Mouse (Mus musculus) liver, embryonic 13.5 days (tissue): ENCODE measurements around the gene Txn2. TPM values are rescaled to one million over a fixed set of nuclear protein-coding genes. Genes with fewer than 3 reads are reported as not detected.

Source experiments
- ATAC-seq: fragments of 200-750 bp; cut with Nextera tagmentation; 2 replicates; pipeline ENCODE4 v1.8.0; 2017; ENCODE audit warnings: low read depth, mild to moderate bottlenecking, moderate number of reproducible peaks, moderate library complexity
- DNase-seq: peaks from one replicate; pipeline ENCODE4 v3.0.0; 2022
- H3K27ac ChIP-seq: fragments of 300-500 bp; sonication (generic); 2 replicates; pipeline ENCODE4 v1.5.1; 2015; ENCODE audit warnings: moderate library complexity, mild to moderate bottlenecking, inconsistent platforms
- H3K27me3 ChIP-seq: fragments of 300-500 bp; sonication (generic); 2 replicates; pipeline ENCODE4 v1.6.1; 2015; ENCODE audit warnings: mild to moderate bottlenecking, inconsistent platforms
- H3K36me3 ChIP-seq: fragments of 300-500 bp; sonication (generic); 2 replicates; pipeline ENCODE4 v1.6.1; 2015; ENCODE audit warnings: mild to moderate bottlenecking, inconsistent platforms
- H3K4me1 ChIP-seq: fragments of 300-500 bp; sonication (generic); replicated peaks from 2 replicates; pipeline ENCODE4 v1.6.1; 2015; ENCODE audit warnings: inconsistent platforms
- H3K4me2 ChIP-seq: fragments of 300-500 bp; sonication (generic); 2 replicates; pipeline ENCODE4 v1.6.1; 2015; ENCODE audit warnings: inconsistent platforms, mild to moderate bottlenecking, moderate library complexity
- H3K4me3 ChIP-seq: fragments of 300-500 bp; sonication (generic); replicated peaks from 2 replicates; pipeline ENCODE4 v1.5.1; 2015; ENCODE audit warnings: mild to moderate bottlenecking, inconsistent platforms
- H3K9ac ChIP-seq: fragments of 300-500 bp; sonication (generic); 2 replicates; pipeline ENCODE4 v1.6.1; 2015; ENCODE audit warnings: mild to moderate bottlenecking, inconsistent platforms
- H3K9me3 ChIP-seq: fragments of 300-500 bp; sonication (generic); replicated peaks from 2 replicates; pipeline ENCODE4 v1.6.1; 2016; ENCODE audit warnings: inconsistent platforms
- WGBS: fragments of 180-500 bp; shearing (Covaris S2); methylation state at CpG from one replicate; pipeline ENCODE4 v1.1.7; 2015; ENCODE audit not compliant: insufficient replicate concordance; 5-methylcytosine and 5-hydroxymethylcytosine counted together
- polyA plus RNA-seq: library from polyadenylated mRNA; unstranded; fragments of >200 nt; fragmentation: Nextera tagmentation; extraction: Ambion mirVana; gene quantifications from 2 replicates; pipeline ENCODE4 v1.2.1, GENCODE M21; 2015

The Txn2 gene
- polyA plus RNA-seq, 1 experiment from 2014 or later, result 238 TPM

DNA sequence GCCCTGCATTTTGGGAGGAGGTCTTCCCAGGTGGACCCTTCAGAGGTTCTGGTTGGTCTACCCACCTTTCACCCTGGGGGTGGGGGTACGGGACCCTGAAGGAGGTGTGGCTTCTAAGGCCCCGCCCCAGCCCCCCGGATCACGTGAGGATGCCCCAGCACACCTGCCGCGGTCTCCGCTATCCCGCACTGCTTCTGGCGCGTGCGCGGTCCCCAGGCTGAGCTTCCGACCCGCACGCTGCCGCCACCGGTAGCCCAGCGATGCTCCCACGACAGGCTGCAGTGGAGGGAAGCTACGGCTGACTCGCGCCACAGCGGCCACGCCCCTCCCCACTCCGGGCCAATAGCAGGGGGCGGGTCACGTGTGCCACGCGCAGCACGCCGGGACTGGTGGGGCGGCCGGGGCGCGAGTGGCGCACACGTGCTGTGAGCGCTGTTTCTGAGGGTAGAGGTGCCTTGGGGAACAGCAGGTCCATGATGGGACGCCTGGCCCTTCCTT, 27.6 kb upstream of the Txn2 start, which contains the start of gene Foxred2:
Gene Foxred2, minus strand, starts transcription at position 319 of the 498 bp plus-strand sequence.
- Histone ChIP-seq H3K36me3 (peaks cover 36% of the 10 kb centered on the region), H3K4me2 (peak within 1 kb of the TSS; percentile 76), H3K9me3 (no peaks in the 10 kb centered on the region), H3K27ac (no peak within 1 kb of the TSS), H3K4me1 (peaks cover 39% of the 10 kb centered on the region), H3K9ac (peak within 1 kb of the TSS; percentile 53), H3K27me3 (peaks cover 46% of the 10 kb centered on the region), H3K4me3 (peak within 1 kb of the TSS; percentile 55)
- ATAC-seq (peak; percentile 85), DNase-seq (peak; percentile 68)
- WGBS, result under 1% methylated on average over 39 of the region's 39 CpGs

DNA sequence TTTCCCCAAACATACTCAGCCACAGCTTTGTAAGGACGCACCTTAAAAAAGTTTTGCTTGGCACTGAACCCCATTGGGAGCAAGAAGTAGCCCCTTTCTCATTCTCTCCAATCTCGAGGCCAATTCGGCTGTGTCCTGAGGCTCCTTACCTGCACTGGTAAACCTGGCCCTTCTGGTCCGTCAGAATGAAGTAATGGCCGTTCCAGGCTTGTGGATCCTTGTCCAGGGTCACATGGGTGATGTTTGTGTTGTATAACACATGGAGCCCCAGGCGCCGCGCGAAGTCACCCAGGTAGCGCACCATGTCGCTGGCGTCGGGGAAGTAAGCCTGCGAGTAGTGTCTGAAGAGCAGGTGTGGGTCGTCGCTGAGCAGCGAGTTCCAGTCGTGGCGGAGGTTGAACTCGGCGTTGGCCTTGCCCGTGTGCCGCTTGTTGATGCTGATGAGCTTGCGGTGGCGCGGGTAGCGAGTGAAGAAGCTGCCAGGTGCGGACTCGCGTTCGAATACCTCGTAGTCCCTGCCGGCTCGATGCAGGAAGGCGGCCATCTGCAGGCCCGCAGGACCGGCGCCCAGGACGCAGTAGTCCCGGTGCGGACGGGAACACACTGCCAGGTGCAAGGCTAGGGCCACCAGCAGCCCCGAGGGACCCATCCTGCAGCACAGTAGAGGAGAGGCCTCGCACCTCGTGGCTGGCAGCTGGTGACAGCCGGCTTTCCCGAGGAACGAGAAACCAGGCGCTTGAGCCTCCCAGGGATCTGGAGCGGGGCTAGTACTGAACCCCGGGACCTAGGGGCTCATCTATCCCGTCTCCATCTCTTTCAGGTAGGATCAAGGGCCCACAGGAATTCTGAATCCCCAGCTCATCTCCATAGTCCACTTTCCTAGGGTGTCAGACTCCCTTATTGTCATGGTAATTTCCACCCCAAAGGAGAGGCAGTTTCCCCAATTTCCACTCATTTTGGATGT, 26.9 kb upstream of the Txn2 start:
- H3K4me3 ChIP-seq, result peak overlapping the region; percentile 55
- ATAC-seq (0 out of 2 replicates have a peak, but pooled peaks have one; percentile 10), DNase-seq (no peak)
- peak overlapping the region; percentile 76 for H3K4me2 ChIP-seq
- peaks cover 28% of the 10 kb centered on the region for H3K36me3 ChIP-seq
- peaks cover 39% of the 10 kb centered on the region for H3K4me1 ChIP-seq
- no peak overlapping the region for H3K27ac ChIP-seq
- H3K9ac ChIP-seq, result peak overlapping the region; percentile 53
- no peaks in the 10 kb centered on the region for H3K9me3 ChIP-seq
- H3K27me3 ChIP-seq, result peaks cover 46% of the 10 kb centered on the region
- WGBS, result 12% methylated on average over 52 of the region's 52 CpGs

DNA sequence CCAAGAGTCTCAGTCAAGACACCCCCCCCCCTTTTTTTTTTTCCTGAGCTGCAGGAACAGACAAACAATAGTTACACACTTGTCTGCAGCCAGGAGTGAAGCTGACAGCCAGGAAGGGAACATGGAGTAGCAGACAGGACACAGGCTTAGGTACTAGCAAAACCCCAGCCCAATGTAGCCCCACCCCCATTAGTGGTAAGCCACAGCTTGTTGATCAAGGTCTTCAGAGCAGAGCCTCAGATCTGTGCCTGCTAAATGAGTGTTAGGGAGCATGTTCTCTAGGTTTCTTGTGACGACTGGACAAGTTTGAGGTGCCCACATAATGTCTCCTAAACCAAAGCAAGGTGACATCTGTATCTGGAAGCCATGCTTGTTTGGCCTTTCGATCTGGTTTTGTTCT, 25.6 kb upstream of the Txn2 start:
- WGBS, result 76% methylated on average over 2 of the region's 2 CpGs
- ATAC-seq, result no peak

DNA sequence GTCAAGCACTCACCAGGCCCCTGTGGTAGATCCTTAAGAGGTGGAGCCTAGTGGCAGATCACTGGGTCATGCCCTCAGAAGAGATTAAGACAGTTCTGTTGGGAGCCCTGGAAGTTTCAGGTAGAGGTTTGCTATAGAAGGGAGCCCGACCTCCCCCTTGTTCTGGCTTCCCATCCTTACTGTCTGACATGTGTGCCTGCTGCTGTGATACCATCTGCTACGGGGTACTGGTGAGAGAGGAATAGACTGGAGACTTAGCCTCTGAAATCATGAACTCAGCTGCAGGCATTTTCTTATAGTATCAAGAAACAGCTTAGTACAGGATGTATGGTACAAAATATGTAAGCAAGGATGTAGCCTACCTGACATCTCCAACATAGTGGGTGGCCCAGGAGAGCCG, 24.1 kb upstream of the Txn2 start:
- H3K9ac ChIP-seq, result no peak overlapping the region
- no peak overlapping the region for H3K4me3 ChIP-seq
- DNase-seq, result no peak
- peaks cover 26% of the 10 kb centered on the region for H3K4me1 ChIP-seq
- H3K4me2 ChIP-seq, result no peak overlapping the region
- WGBS, result 79% methylated on average over 3 of the region's 3 CpGs
- ATAC-seq, result no peak
- H3K27ac ChIP-seq, result no peak overlapping the region
- H3K27me3 ChIP-seq, result peaks cover 49% of the 10 kb centered on the region
- H3K9me3 ChIP-seq, result no peaks in the 10 kb centered on the region
- peaks cover under 1% of the 10 kb centered on the region; the same call in 1 of the 2 replicates for H3K36me3 ChIP-seq

More for the DNA sequence above, 25.6 kb upstream of the Txn2 start:
- no peaks in the 10 kb centered on the region for H3K9me3 ChIP-seq
- peaks cover 15% of the 10 kb centered on the region for H3K36me3 ChIP-seq
- no peak overlapping the region for H3K27ac ChIP-seq
- H3K4me2 ChIP-seq, result no peak overlapping the region
- H3K27me3 ChIP-seq, result peaks cover 46% of the 10 kb centered on the region
- H3K9ac ChIP-seq, result no peak overlapping the region
- DNase-seq, result no peak
- H3K4me1 ChIP-seq, result peaks cover 39% of the 10 kb centered on the region
- H3K4me3 ChIP-seq, result no peak overlapping the region

DNA sequence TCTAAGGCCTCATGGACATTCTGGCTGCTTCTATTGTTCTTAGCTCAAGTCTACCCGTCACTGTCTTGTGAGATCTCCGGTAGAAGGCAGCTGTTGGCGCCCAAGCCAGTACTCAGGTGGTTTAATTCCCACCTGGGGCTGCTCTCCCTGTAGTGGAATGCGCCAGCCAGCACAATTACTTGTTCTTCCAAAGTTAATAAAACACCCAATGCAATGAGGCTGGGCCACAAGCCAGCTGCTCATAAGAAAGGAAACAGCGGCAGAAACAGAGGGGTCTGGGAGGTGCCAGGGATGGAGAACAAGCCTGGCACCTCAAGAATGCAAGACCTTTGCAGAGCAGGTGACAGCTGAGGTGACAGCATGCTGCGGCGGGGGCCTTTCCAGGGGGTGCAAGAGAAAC, 20.3 kb upstream of the Txn2 start:
- Histone ChIP-seq H3K4me3 (no peak overlapping the region), H3K36me3 (no peaks in the 10 kb centered on the region; the same call in 1 of the 2 replicates), H3K4me2 (no peak overlapping the region), H3K9me3 (no peaks in the 10 kb centered on the region), H3K9ac (no peak overlapping the region), H3K27ac (no peak overlapping the region), H3K4me1 (no peaks in the 10 kb centered on the region; the same call in 1 of the 2 replicates), H3K27me3 (peaks cover 18% of the 10 kb centered on the region)
- no peak for ATAC-seq
- DNase-seq, result no peak
- WGBS, result 72% methylated on average over 7 of the region's 7 CpGs

DNA sequence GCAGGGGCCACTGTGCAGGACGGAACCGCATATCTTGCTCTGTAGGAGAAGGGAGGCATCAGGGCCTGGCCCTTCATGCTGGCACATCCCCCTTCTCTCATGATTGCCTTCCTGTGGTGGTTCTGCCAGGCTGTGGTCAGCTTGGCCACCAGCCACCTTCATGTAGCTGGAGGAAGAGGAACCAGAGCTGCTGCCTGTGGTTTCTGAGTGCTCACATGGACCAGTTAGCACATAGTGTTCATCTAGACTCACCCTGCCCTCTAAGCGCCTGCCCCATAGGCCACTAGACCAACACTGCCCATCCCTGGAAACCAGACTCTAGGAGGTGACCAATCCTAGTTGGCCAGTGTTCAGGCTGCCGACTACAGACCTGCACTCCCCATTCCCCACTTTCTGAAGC, 16.9 kb upstream of the Txn2 start:
- no peak for ATAC-seq
- WGBS, result 46% methylated on average over 4 of the region's 4 CpGs
- no peak for DNase-seq

DNA sequence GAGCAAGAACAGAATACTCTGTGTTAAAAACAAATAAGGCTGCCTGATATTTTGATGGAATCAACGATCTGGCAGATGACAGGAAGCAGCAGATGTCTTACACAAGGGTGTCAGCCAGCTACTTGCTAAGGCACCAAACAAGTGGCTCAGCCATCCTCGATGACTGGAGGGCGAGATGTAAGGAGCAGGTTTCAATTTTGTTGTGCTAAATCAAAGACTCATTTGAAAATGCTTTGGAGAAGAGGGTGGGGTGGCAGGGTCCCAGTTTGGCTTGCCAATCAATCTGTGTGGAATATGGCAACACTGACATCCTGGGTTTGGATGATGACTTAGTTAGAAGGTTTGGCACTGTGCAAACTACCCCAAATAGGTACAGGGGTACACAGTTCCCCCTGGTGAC, 12.8 kb upstream of the Txn2 start:
- H3K4me1 ChIP-seq, result no peaks in the 10 kb centered on the region; the same call in 1 of the 2 replicates

More for the DNA sequence above, 16.9 kb upstream of the Txn2 start:
- no peak overlapping the region for H3K4me2 ChIP-seq
- no peak overlapping the region for H3K4me3 ChIP-seq
- no peaks in the 10 kb centered on the region for H3K9me3 ChIP-seq
- 0 out of 2 replicates have a peak, but pooled peaks cover 3% of the 10 kb centered on the region for H3K27me3 ChIP-seq
- H3K27ac ChIP-seq, result peak overlapping the region; percentile 18; the same call in 1 of the 2 replicates
- peaks cover 6% of the 10 kb centered on the region for H3K36me3 ChIP-seq
- H3K9ac ChIP-seq, result no peak overlapping the region
- H3K4me1 ChIP-seq, result no peaks in the 10 kb centered on the region; the same call in 1 of the 2 replicates

DNA sequence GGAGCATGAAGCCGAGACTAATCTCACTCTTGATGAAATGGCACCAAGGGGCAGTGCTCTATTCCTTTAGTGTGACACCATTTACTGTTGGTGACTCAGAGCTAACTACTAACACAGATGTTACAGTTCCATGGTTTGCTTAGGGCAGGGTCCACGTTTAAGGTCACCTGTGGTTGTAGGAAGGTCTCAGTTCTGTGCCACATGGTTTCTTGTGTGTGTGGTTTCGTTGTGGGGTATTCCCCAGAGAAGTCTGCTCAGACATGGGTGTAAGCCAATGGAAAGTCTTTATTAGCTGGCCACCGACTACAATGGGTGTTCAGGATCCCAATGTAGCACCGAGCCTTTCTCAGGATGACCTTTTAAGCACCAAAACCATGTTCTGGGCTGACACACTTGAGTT, 9.7 kb upstream of the Txn2 start:
- Histone ChIP-seq H3K4me1 (peaks cover 9% of the 10 kb centered on the region), H3K4me2 (no peak overlapping the region), H3K36me3 (peaks cover 6% of the 10 kb centered on the region), H3K9me3 (no peaks in the 10 kb centered on the region), H3K27ac (no peak overlapping the region), H3K9ac (no peak overlapping the region), H3K4me3 (no peak overlapping the region), H3K27me3 (peaks cover 12% of the 10 kb centered on the region)
- no peak for DNase-seq
- no peak for ATAC-seq
- WGBS, result 64% methylated on average over 5 of the region's 5 CpGs

More for the DNA sequence above, 12.8 kb upstream of the Txn2 start:
- no peak overlapping the region for H3K4me2 ChIP-seq
- no peak overlapping the region for H3K4me3 ChIP-seq
- no peak overlapping the region for H3K9ac ChIP-seq
- H3K9me3 ChIP-seq, result no peaks in the 10 kb centered on the region
- ATAC-seq (no peak), DNase-seq (no peak)
- H3K27me3 ChIP-seq, result no peaks in the 10 kb centered on the region
- peaks cover 6% of the 10 kb centered on the region for H3K36me3 ChIP-seq
- H3K27ac ChIP-seq, result no peak overlapping the region
- 56% methylated on average over 3 of the region's 3 CpGs for WGBS

DNA sequence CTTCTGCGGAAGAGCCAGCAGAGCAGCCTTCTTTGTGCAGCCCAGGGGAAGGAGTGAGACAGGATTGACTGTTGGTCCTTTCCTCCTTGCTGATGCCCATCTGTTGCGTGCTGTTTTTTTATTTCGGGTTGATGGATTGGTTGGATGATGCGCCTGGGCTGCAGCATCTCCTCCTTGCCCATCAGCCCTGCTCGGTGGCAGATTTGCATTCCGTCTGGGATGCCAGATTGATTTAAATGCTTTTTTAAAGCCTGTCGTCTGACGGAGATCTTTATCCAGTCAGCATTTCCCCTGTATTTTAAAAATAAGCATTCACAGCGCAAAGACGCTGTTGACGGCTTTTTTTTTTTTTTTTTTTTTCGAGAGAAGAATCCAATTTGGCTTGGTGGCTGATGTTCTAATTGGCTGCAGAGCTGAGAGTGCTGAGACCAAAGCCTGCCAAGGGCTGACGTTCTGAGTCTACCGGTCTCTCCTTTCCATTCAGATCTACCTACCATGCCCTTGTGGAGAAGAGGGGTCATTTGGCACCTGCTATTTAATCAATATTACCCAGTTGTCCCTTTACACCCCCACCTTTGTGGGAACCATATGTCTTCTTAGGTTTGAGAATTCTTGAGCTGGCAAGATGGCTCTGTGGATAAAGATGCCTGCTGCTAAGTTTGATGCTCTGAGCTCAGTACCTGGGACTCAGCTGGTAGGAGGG, 7.0 kb upstream of the Txn2 start:
- Histone ChIP-seq H3K27me3 (peaks cover 12% of the 10 kb centered on the region), H3K36me3 (no peaks in the 10 kb centered on the region), H3K4me1 (peaks cover 36% of the 10 kb centered on the region), H3K4me3 (no peak overlapping the region), H3K4me2 (no peak overlapping the region), H3K9me3 (no peaks in the 10 kb centered on the region), H3K27ac (no peak overlapping the region), H3K9ac (no peak overlapping the region)
- DNase-seq, result no peak
- 70% methylated on average over 14 of the region's 14 CpGs for WGBS
- ATAC-seq, result no peak

DNA sequence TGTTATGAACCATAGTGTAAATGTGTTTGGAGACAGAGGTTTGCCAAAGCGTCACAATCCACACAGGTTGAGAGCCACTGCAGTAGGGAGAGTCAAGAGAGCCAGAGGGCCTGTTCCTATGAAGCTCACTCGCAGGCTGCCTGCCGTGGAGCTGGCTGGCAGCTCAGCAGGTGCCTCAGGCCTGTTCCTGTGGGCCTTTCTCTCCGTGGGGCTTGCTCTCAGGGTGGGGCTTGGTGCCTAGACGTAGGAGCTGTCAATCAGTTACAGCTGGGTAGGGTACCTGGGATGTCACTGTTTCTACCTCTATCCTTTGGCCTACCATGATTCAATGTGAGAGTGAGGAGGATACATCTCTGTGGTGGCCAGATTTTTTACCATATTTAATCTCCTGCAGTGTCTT, 6.2 kb upstream of the Txn2 start:
- Histone ChIP-seq H3K9me3 (no peaks in the 10 kb centered on the region), H3K4me3 (no peak overlapping the region), H3K4me2 (no peak overlapping the region), H3K9ac (no peak overlapping the region), H3K27me3 (peaks cover 12% of the 10 kb centered on the region), H3K4me1 (peaks cover 44% of the 10 kb centered on the region), H3K27ac (no peak overlapping the region), H3K36me3 (no peaks in the 10 kb centered on the region)
- no peak for ATAC-seq
- 67% methylated on average over 5 of the region's 5 CpGs for WGBS
- DNase-seq, result no peak

DNA sequence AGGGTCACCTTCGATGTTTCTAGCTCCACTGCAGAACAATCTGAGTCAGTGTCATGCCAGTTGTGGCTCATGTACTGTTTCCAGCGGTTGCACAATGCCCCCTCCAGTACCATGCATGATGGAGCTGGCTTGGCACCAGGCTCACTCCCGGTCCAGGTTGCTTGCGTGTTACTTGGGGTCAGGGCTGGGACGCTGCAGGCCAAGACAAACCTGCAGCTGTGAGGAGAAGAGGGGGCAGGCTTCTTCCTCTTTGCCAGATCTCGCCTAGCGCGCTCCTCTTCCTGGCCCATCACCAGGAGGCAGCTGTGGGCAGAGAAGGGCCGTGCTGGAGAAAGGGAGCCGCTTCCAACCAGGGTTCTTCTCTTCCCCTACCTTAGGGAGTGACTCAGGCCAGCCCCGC, 5.5 kb upstream of the Txn2 start:
- WGBS, result 58% methylated on average over 11 of the region's 11 CpGs
- H3K27me3 ChIP-seq, result peaks cover 12% of the 10 kb centered on the region
- ATAC-seq, result no peak
- DNase-seq, result no peak
- H3K4me2 ChIP-seq, result 0 out of 2 replicates have a peak overlapping the region, but pooled peaks have one; percentile 36
- no peak overlapping the region for H3K27ac ChIP-seq
- no peak overlapping the region for H3K9ac ChIP-seq
- H3K9me3 ChIP-seq, result no peaks in the 10 kb centered on the region
- peaks cover 51% of the 10 kb centered on the region for H3K4me1 ChIP-seq
- no peaks in the 10 kb centered on the region for H3K36me3 ChIP-seq
- no peak overlapping the region for H3K4me3 ChIP-seq
